Mouse (Mus musculus) CH12.LX (cell line): Measurements from ENCODE around the gene 2210016L21Rik.

Source experiments
- CHD1 ChIP-seq: IDR thresholded peaks from 2 replicates; pipeline ENCODE4 v1.6.1; 2012; ENCODE audit warnings: low read depth, low read length, improper control_type of control experiment, inconsistent platforms
- CHD2 ChIP-seq: IDR thresholded peaks from 2 replicates; pipeline ENCODE4 v1.6.1; 2011; ENCODE audit warnings: low read length, improper control_type of control experiment
- CTCF ChIP-seq, 2 experiments: IDR thresholded peaks in 1 of 2; conservative IDR thresholded peaks in 1 of 2; 2 replicates each; pipeline ENCODE4 v1.5.1; 2011 to 2012; ENCODE audit warnings: low read depth in 2 of 2, low read length in 2 of 2, improper control_type of control experiment in 1 of 2, inconsistent platforms in 1 of 2, mild to moderate bottlenecking in 1 of 2, moderate library complexity in 1 of 2
- ELF1 ChIP-seq: IDR thresholded peaks from 2 replicates; pipeline ENCODE4 v1.6.1; 2014; ENCODE audit warnings: low read depth, mild to moderate bottlenecking, inconsistent platforms, low read length, improper control_type of control experiment
- EP300 ChIP-seq: IDR thresholded peaks from 2 replicates; pipeline ENCODE4 v1.6.1; 2011; ENCODE audit warnings: low read length, improper control_type of control experiment
- MAX ChIP-seq: IDR thresholded peaks from 2 replicates; pipeline ENCODE4 v1.6.1; 2011; ENCODE audit warnings: low read length, improper control_type of control experiment
- PAX5 ChIP-seq: IDR thresholded peaks from 2 replicates; pipeline ENCODE4 v1.6.1; 2012; ENCODE audit warnings: low read length, inconsistent platforms, mixed read lengths
- POLR2A ChIP-seq: IDR thresholded peaks from 2 replicates; pipeline ENCODE4 v1.6.1; 2011; ENCODE audit warnings: low read depth, mild to moderate bottlenecking, improper control_type of control experiment, low read length
- ZMIZ1 ChIP-seq: IDR thresholded peaks from 2 replicates; pipeline ENCODE4 v1.6.1; 2012; ENCODE audit warnings: low read depth, mild to moderate bottlenecking, inconsistent platforms, low read length, improper control_type of control experiment
- ZNF384 ChIP-seq: IDR thresholded peaks from 2 replicates; pipeline ENCODE4 v1.6.1; 2012; ENCODE audit warnings: low read depth, low read length, improper control_type of control experiment, inconsistent platforms

DNA sequence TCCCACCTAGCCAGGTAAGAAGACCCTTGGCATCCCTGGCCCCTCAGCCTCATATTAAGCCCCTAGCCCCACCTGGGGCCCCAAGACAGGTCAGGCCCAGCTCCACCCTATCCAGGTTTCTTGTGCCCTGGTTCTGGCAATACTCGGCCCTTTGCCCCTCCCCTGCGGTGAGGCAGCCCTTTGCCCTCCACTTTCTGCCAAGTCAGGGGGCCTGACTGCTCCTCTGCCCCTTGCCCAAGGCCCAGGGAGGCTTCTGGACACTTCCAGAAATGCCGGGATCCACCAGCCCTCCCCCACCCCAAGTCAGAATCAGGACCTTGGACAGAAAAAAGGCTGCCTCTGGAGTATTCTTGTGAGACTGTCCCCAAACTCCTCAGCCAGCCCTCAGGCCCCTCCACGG, 27.1 kb downstream of the 2210016L21Rik start:
- TF ChIP-seq CTCF (conservative IDR thresholded peaks at IDR 0.05 in 1 of 2, IDR thresholded peaks at IDR 0.05 in 1 of 2; ENCODE audit: low read depth in 2 of 2, low read length in 2 of 2) = no peak
- TF ChIP-seq ZNF384 = no peak
- TF ChIP-seq ELF1 = no peak
- TF ChIP-seq CHD2 = no peak
- TF ChIP-seq PAX5 = no peak
- TF ChIP-seq CHD1 = no peak
- no peak for TF ChIP-seq EP300
- no peak for TF ChIP-seq POLR2A
- no peak for TF ChIP-seq MAX
- no peak for TF ChIP-seq ZMIZ1
